Mouse (Mus musculus): Measurements from ENCODE around the gene Pde8b. TPM values are rescaled to one million over a fixed set of nuclear protein-coding genes. Genes with fewer than 3 reads are reported as not detected.
A peak's percentile ranks its signal among the peaks of the same experiment; 100 is the strongest.

Pde8b gene
- 10 to 100 TPM; 59.6 to 79.0 TPM for total RNA-seq (2021)

DNA sequence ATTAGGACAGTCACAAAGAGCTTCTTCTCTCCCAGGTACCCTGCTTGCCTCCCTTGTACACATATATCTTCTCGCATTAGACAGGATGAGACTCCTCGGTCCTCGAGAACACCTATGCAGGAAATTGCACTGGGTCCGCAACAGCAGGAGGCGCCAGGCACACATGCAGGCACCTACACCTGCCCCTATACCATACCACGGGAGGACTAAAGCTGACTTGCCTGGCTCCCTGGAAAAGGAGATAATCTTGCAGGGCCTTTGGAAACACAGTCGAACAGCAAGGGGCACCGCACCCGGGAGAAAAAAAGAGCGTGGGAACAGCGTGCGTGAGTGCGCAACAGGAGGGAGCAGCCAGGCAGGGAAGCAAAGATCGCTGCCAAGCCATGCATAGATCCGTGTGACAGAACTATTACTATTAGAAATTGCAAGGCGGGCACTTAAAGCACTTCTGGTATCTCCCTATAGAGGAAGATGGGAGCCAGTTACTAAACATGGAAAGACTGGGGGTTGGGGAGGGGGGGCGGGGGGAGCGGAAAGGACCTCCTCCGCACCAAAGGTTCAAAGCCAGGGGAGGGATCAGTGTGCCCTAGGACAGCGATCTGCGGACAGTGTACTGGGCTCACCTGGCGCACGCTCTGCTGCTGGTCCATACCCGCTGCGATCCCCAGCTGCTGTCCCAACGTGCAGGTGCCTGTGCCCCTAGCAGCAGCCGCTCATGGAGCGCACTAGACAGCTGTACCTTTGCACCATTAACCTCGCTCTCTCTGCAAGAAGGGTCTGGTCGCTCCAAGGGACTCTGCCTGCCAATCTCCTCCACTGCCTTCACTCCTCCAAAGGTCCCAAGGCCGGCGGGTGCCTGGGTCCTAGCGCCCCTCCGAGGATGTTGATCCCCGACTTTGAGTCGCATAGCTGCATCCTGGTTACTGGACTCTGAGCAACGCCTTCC, at the start of gene Pde8b:
Gene Pde8b, minus strand, starts transcription at position 826 of the 946 bp plus-strand sequence.
- peak in 1 of 2 experiments; percentile 60 for DNase-seq (ENCODE audit: extremely low spot score in 1 of 2, low spot score in 2 of 2)
- intact Hi-C loops (cut with DNase I): no loop called here

DNA sequence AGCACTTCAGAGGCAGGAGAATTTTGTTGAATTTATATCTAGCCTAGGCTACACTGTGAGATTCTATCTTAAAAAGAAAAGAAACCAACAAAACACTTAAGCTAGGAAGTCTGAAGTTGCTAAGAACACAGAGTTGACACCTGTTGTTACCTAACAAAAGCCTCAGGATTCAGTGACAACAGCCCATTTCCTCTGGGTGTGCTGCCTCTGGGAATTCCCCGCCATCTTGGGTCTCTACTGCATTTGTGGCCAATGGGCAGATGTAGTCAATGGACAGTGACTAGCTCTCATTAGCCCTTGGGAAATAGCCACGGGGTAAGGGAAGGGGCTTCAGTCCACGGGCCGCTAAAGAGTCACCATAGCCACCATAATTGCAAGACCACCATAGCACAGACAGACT, 41.8 kb upstream of the Pde8b start:
- DNase-seq (ENCODE audit: extremely low spot score in 1 of 2, low spot score in 2 of 2): no peak
- intact Hi-C loops (cut with DNase I): no loop called here

DNA sequence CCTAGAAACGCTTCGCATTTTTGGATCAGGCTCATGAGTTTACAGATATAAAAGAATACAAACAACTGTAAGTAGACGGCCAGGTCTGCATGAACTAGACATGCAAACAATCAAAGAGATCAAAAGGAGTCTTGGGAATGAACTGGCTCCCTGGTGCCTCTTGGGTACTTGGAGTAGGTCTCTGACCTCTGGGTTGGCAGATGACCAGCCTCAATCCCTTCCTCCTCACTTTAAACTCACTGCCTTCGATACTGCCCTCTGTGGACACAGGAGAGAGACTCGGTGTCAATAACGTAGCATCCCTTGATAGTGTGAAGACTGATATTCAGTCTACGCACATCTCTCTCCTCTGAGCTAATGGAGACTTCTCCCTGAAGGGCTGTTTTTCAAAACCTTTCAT, 37.9 kb upstream of the Pde8b start:
- DNase-seq (ENCODE audit: extremely low spot score in 1 of 2, low spot score in 2 of 2): no peak
- intact Hi-C loops (cut with DNase I): loop anchor here (5.0 to 10.0 kb wide), 2 partner anchors 223 to 271 kb away; no protein-coding TSS in a partner anchor

DNA sequence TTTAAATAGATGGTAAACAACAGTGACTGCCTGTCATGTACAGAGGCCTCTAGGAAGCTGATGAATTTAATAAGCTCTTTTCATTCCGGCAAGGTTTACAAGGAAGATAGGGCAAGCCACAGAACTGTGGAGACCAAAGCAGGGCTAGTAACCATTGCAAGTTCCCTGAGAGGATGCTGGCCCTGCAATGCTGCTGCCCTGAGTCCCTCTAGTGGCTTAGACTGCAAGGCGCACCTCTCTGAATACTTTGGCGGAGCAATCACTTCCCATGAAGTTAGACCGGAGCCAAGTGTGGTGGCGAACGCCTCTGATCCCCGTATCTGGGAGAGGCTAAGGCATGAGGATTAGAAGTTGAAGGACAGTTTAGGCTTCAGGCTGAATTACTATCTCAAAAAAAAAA, 36.9 kb upstream of the Pde8b start:
- peak; percentile 79 to 82 for DNase-seq (ENCODE audit: extremely low spot score in 1 of 2, low spot score in 2 of 2)
- intact Hi-C loops (cut with DNase I): loop anchor here (5.0 to 10.0 kb wide), 2 partner anchors 222 to 270 kb away; no protein-coding TSS in a partner anchor

DNA sequence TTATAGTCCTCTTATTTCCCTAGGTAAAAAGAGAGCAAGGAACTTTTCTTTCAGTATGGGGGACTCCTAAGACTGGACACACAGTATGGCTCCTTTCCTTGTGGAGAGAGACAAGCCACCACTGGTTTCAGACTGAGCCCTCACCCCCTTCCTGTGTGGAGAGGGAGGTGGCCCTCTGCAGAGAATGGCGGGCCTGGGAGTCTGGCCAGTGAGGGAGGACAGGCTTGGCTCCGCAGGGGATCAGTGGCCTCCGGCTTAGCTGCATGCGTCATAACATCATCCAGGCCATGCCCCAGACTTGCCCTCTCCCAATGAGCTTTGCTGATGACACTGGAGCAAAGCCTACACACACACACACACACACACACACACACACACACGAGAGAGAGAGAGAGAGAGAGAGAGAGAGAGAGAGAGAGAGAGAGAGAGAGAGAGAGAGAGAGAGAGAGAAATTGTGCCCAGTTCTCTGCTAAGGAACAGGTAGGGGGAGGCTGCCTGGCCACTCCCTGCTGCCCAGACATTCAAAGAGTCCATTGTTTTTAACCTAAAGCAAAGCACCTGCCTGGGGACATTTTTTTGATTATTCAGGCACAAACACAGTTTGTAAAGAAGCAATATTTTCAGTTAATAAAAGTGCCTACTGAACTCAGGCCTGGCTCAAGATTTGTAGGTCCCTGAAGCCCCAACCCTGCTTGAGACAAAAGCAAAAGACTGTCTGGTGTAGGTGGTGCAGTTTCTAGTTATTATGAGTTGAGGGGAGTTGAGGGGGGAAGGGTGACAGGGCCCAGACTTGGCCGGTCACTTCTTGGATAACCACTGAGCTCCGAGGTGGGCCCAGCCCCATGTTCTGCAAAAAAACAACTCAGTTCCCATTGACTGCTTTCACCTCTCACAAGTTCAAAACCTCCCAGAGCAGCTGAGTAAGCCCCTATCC, 31.9 kb upstream of the Pde8b start:
- intact Hi-C loops (cut with DNase I): loop anchor here (10.0 kb wide), 1 partner anchor 217 kb away; no protein-coding TSS in a partner anchor
- peak in 1 of 2 experiments; percentile 74 for DNase-seq (ENCODE audit: extremely low spot score in 1 of 2, low spot score in 2 of 2)

DNA sequence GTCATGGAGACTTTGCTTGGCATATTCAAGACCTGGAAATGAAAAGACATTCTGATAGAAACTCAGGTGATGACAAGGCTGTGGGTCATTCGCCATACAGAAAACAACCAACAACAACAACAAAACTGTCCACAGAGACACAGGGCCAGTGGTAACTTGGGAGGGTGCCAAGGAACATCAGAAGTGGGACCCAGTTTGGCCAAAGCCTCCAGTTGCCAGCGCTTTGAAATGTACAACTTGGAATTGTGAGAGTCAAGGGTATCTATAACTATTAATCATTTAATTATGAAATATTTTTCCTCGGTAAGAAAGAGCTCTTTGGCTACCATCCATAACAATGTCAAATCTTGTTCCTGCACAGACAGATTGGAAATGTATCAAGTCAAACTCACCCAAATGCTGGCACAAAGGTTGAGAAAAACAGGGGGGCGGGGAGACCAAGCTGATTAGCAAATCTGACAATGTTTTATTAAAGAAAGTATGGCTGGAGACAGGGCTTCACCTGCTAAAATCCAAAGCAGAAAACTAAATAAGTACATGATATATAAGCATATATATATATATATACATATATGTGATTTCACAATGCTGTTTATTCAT, 28.4 kb upstream of the Pde8b start:
- no peak for DNase-seq (ENCODE audit: extremely low spot score in 1 of 2, low spot score in 2 of 2)
- intact Hi-C loops (cut with DNase I): no loop called here

- intact Hi-C loops (cut with DNase I): no loop called here
- DNase-seq (ENCODE audit: extremely low spot score in 1 of 2, low spot score in 2 of 2): no peak
Measured at GRCm38 (mm10) chr13:95264691-95265090, 14.6 kb upstream of the Pde8b start.

DNA sequence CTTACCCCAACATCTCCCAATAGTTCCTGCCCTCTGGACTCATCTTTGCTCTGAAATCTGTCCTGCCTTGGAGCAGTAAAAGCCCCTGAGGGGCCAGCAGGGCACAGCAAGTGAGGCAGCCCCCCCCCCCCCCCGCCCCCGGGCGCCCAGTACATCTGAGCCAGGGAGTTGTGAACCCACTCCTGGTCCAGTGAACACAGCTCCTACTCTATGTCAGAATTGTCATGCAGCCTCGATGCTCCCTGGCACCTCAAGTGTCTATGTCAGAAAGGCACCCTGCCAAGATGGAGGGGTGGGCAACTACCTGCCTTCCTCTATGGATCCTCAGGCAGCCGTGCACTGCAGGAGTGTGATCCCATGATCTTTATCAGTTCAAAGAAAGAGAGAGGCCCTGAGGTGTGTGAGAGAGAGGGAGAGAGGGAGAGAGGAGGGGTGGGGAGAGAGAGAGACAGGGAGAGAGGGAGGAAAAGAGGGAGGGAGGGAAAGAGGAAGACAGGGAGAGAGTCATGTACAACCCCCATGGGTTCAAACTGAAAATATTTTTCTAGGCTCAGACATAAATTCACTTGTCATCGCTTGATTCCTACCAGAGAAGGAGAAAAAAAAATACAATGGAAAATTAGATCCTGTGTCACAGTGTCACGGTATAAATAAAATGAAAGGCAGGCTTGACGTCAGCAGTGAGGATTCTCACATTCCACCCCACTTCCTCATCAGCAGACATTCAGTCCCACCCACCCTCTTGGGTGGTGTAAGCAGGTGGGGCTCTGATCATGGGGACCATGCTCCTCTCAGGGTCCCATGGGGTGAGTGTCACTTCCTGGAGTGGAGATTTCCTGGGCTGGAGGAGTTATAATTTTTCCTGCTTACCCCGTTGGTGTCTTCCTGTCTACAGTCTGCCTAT, 11.0 kb upstream of the Pde8b start:
- intact Hi-C loops (cut with DNase I): no loop called here
- peak in 1 of 2 experiments; percentile 57 for DNase-seq (ENCODE audit: extremely low spot score in 1 of 2, low spot score in 2 of 2)

DNA sequence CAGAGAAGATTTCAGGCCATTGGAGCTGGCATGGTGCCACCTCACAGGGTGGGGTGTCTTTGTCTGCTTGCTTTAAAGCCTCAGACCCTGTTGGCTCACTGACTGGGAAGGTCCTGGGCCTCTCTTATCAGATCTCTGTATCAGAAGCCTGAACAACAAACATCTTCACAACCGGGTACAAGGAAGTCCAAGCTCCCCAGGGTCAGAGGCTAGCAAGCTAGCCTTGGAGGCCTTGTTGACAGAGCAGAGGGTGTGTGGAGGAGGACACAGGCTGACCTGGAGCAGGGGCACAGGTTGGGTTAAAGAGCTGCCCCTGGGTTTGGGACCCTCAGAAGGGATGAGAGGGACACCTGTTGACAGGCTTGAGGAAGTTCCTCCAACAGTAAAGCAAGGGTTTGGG, 10.3 kb upstream of the Pde8b start:
- intact Hi-C loops (cut with DNase I): no loop called here
- DNase-seq (ENCODE audit: extremely low spot score in 1 of 2, low spot score in 2 of 2): no peak

- intact Hi-C loops (cut with DNase I): no loop called here
- DNase-seq (ENCODE audit: extremely low spot score in 1 of 2, low spot score in 2 of 2): no peak
Measured at GRCm38 (mm10) chr13:95257083-95257482, 6.9 kb upstream of the Pde8b start.

- intact Hi-C loops (cut with DNase I): no loop called here
Measured at GRCm38 (mm10) chr13:95255083-95255482, 4.9 kb upstream of the Pde8b start.

GRCm38 (mm10) chr13:95243026-95243425, 7.1 kb downstream of the Pde8b start:
- intact Hi-C loops (cut with DNase I): no loop called here
- DNase-seq (ENCODE audit: extremely low spot score in 1 of 2, low spot score in 2 of 2): no peak

More at GRCm38 (mm10) chr13:95255083-95255482, 4.9 kb upstream of the Pde8b start:
- no peak for DNase-seq (ENCODE audit: extremely low spot score in 1 of 2, low spot score in 2 of 2)

DNA sequence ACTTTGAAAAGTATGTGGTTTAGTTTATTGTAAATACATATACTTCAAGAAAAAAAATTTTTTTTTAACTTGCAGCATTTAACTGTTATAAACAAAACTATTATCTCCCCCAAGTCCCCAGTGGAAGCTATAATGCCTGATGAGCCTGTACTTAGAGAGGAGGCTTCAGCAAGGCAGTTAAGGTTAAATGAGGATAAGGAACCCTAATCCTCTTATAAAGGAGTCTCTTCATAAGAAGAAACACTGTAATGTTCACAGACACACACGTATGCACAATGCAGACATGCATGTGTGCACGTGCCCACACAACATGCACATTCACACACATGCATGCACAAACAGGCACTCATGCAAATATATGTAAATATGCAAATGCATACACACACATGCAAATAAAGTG, 12.6 kb downstream of the Pde8b start:
- intact Hi-C loops (cut with DNase I): no loop called here
- DNase-seq (ENCODE audit: extremely low spot score in 1 of 2, low spot score in 2 of 2): no peak

- intact Hi-C loops (cut with DNase I): no loop called here
- DNase-seq (ENCODE audit: extremely low spot score in 1 of 2, low spot score in 2 of 2): no peak
Measured at GRCm38 (mm10) chr13:95235261-95235660, 14.9 kb downstream of the Pde8b start.

- DNase-seq (ENCODE audit: extremely low spot score in 1 of 2, low spot score in 2 of 2): no peak
- intact Hi-C loops (cut with DNase I): no loop called here
Measured at GRCm38 (mm10) chr13:95231366-95232138, 18.6 kb downstream of the Pde8b start.

GRCm38 (mm10) chr13:95230326-95230725, 19.8 kb downstream of the Pde8b start:
- DNase-seq (ENCODE audit: extremely low spot score in 1 of 2, low spot score in 2 of 2): no peak
- intact Hi-C loops (cut with DNase I): no loop called here

DNA sequence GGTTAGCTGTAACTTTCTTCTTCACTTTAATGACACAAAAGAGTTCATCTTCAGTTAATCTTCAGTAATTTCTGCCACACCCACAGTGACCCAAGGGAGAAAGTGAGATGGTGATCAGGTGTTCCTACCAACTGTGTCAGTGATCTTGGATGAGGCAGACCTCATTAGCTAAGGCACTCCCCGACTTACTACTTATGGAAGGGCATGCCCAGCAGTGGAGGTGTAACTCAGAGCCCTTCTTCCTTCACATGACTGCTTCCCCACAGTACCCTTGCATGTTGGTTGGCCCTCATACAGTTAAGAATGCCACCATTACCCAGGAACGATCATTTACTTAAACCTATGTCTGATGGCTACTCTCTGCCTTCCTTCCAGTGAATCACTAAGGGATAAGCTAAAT, 25.6 kb downstream of the Pde8b start:
- no peak for DNase-seq (ENCODE audit: extremely low spot score in 1 of 2, low spot score in 2 of 2)
- intact Hi-C loops (cut with DNase I): loop anchor here (5.0 to 10.0 kb wide), 2 partner anchors 100 to 117 kb away; partner anchors contain the start of gene Zbed3
